Mouse (Mus musculus) embryonic fibroblast, embryonic 13.5 days (primary cell): ENCODE data around the gene Tmem59l.

Experiments
- CTCF ChIP-seq: IDR thresholded peaks from 2 replicates; pipeline ENCODE4 v1.5.1; 2011; ENCODE audit warnings: mild to moderate bottlenecking, control low read depth, low read length, moderate library complexity, borderline replicate concordance; ENCODE audit not compliant: insufficient read depth
- POLR2A ChIP-seq: IDR thresholded peaks from 2 replicates; pipeline ENCODE4 v1.6.1; 2011; ENCODE audit warnings: low read depth, mild to moderate bottlenecking, control low read depth, low read length, moderate library complexity

GRCm38 (mm10) chr8:70507027-70507393 lies 19.9 kb upstream of the Tmem59l start:
- TF ChIP-seq POLR2A (no peak; the same call in 1 of the 2 replicates), CTCF (no peak)
